Mouse (Mus musculus) ES-E14 (cell line): ENCODE measurements at regions not wholly inside any gene's neighbourhood (a gene's known extent, or its start where the extent isn't known, plus 50 kb on each side); places are given as distances from the start of the nearest gene placed in this dataset.

Source experiments
- CHD2 ChIP-seq: IDR thresholded peaks from 2 replicates; pipeline ENCODE4 v1.6.1; 2014; ENCODE audit warnings: mild to moderate bottlenecking, low read depth, low read length, inconsistent platforms
- HCFC1 ChIP-seq: IDR thresholded peaks from 2 replicates; pipeline ENCODE4 v1.6.1; 2012; ENCODE audit warnings: low read length, inconsistent platforms, borderline replicate concordance; ENCODE audit not compliant: insufficient read depth
- MAFK ChIP-seq: IDR thresholded peaks from 2 replicates; pipeline ENCODE4 v1.6.1; 2014; ENCODE audit warnings: mild to moderate bottlenecking, low read depth, low read length, inconsistent platforms; ENCODE audit not compliant: insufficient read depth
- ZC3H11A ChIP-seq: IDR thresholded peaks from 2 replicates; pipeline ENCODE4 v1.6.1; 2012; ENCODE audit warnings: low read depth, mild to moderate bottlenecking, inconsistent platforms, low read length, borderline replicate concordance
- ZNF384 ChIP-seq: IDR thresholded peaks from 2 replicates; pipeline ENCODE4 v1.6.1; 2012; ENCODE audit warnings: low read depth, low read length, inconsistent platforms

- no peak for TF ChIP-seq CHD2
- no peak for TF ChIP-seq ZNF384
- TF ChIP-seq MAFK, result no peak
- no peak for TF ChIP-seq HCFC1
- no peak for TF ChIP-seq ZC3H11A
Observed at GRCm38 (mm10) chr10:19459053-19459452, 102.7 kb downstream of the Olig3 start.
